Mouse (Mus musculus) intestine, embryonic 16.5 days (tissue): ENCODE measurements around the gene Srp68. TPM values are rescaled to one million over a fixed set of nuclear protein-coding genes. Genes with fewer than 3 reads are reported as not detected.
"Not testable (repeated sequence)": the region's sequence is repeated elsewhere in the genome, so short reads cannot be mapped to it uniquely, and the experiment has no call there.

Experiments
- ATAC-seq: fragments of 200-750 bp; cut with Nextera tagmentation; 2 replicates; pipeline ENCODE4 v1.8.0; 2017; ENCODE audit warnings: moderate TSS enrichment, moderate library complexity
- H3K27ac ChIP-seq: fragments of 300-500 bp; sonication (generic); 2 replicates; pipeline ENCODE4 v1.5.1; 2014; ENCODE audit warnings: mild to moderate bottlenecking, low read length
- H3K27me3 ChIP-seq: fragments of 300-500 bp; sonication (generic); replicated peaks from 2 replicates; pipeline ENCODE4 v1.6.1; 2014; ENCODE audit warnings: low read length, control low read depth, mixed read lengths; ENCODE audit not compliant: control insufficient read depth, insufficient read depth
- H3K36me3 ChIP-seq: fragments of 300-500 bp; sonication (generic); 2 replicates; pipeline ENCODE4 v1.6.1; 2014; ENCODE audit warnings: low read length, control low read depth; ENCODE audit not compliant: control insufficient read depth, insufficient read depth
- H3K4me1 ChIP-seq: fragments of 300-500 bp; sonication (generic); 2 replicates; pipeline ENCODE4 v1.6.1; 2014; ENCODE audit warnings: low read length, control low read depth, mixed read lengths; ENCODE audit not compliant: control insufficient read depth, insufficient read depth
- H3K4me2 ChIP-seq: fragments of 300-500 bp; sonication (generic); 2 replicates; pipeline ENCODE4 v1.6.1; 2014; ENCODE audit warnings: low read depth, low read length, control low read depth
- H3K4me3 ChIP-seq: fragments of 300-500 bp; sonication (generic); 2 replicates; pipeline ENCODE4 v1.5.1; 2014; ENCODE audit warnings: mild to moderate bottlenecking, low read length
- H3K9ac ChIP-seq: fragments of 300-500 bp; sonication (generic); 2 replicates; pipeline ENCODE4 v1.6.1; 2014; ENCODE audit warnings: low read depth, low read length
- H3K9me3 ChIP-seq: fragments of 300-500 bp; sonication (generic); 2 replicates; pipeline ENCODE4 v1.6.1; 2016; ENCODE audit warnings: low read length, control low read depth; ENCODE audit not compliant: control insufficient read depth
- WGBS: fragments of 180-500 bp; shearing (Covaris S2); extraction: QIAGEN DNeasy Blood & Tissue Kit; methylation state at CpG from one replicate; pipeline ENCODE4 v1.1.7; 2014; 5-methylcytosine and 5-hydroxymethylcytosine counted together
- polyA plus RNA-seq: library from polyadenylated mRNA; unstranded; fragments of >200 nt; fragmentation: Nextera tagmentation; extraction: Ambion mirVana; gene quantifications from 2 replicates; pipeline ENCODE4 v1.2.1, GENCODE M21; 2015

The Srp68 gene
- polyA plus RNA-seq, 1 experiment from 2014 or later = 90.9 TPM

GRCm38 (mm10) chr11:116287351-116287750, 13.3 kb upstream of the Srp68 start:
- peaks cover 19% of the 10 kb centered on the region for H3K4me1 ChIP-seq
- H3K9me3 ChIP-seq = no peaks in the 10 kb centered on the region
- H3K27ac ChIP-seq = no peak overlapping the region
- 0 out of 2 replicates have a peak overlapping the region, but pooled peaks have one; percentile 15 for H3K9ac ChIP-seq
- H3K4me3 ChIP-seq = no peak overlapping the region
- peaks cover 5% of the 10 kb centered on the region; the same call in 1 of the 2 replicates for H3K36me3 ChIP-seq
- H3K27me3 ChIP-seq = peaks cover 27% of the 10 kb centered on the region
- H3K4me2 ChIP-seq = no peak overlapping the region
- ATAC-seq = no peak
- WGBS = 75% methylated on average over 5 of the region's 5 CpGs

DNA sequence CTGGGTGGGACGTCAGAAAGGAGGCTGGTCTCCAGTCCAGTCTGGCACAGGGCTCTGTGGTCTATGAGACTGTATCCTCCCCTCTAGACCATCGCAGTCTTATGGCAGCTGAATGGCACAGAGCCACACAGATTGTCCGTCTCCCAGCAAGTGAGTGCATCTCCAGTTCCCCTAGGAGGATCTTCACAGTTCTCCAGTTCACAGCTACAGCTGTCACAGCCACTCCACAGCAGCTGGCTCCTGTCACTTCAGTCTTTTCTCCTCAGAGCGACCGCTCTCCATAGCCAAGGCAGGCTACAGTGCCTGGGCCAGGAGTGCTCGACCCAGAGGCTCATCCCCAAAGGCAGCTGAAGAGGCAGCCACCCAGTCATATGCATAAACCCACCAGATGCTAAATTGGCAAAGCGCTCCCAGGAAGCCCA, 11.8 kb upstream of the Srp68 start:
- Histone ChIP-seq H3K4me2 (no peak overlapping the region), H3K4me3 (no peak overlapping the region), H3K4me1 (peaks cover 33% of the 10 kb centered on the region), H3K36me3 (no peaks in the 10 kb centered on the region), H3K27ac (peak overlapping the region; percentile 42; the same call in 1 of the 2 replicates), H3K9ac (no peak overlapping the region), H3K9me3 (no peaks in the 10 kb centered on the region), H3K27me3 (peaks cover 42% of the 10 kb centered on the region)
- WGBS = 60% methylated on average over 7 of the region's 7 CpGs
- ATAC-seq = peak; percentile 60

DNA sequence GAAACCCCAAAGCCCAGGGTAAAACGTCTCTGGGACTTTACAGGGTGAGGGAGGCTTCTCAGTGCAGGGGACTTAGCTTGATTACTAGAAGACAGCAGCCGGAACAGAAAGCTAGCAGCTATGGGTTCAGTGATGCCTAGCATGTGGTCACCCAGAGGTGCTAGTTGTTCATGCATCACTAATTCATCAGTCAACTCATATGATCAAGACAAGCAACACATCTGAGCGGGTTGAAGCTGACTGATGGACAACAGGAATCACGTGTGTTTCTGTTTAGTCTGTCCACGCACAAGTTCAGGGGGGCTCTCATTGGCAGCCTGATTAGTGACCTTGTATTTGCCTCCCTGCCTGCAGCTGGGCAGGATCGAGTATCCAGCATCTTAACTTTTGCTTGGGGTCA, 10.0 kb upstream of the Srp68 start:
- H3K36me3 ChIP-seq = no peaks in the 10 kb centered on the region
- no peak overlapping the region for H3K9ac ChIP-seq
- WGBS = 40% methylated on average over 6 of the region's 6 CpGs
- ATAC-seq = no peak
- no peak overlapping the region for H3K4me2 ChIP-seq
- H3K9me3 ChIP-seq = no peaks in the 10 kb centered on the region
- H3K4me3 ChIP-seq = no peak overlapping the region
- peaks cover 33% of the 10 kb centered on the region for H3K4me1 ChIP-seq
- H3K27ac ChIP-seq = no peak overlapping the region
- peaks cover 50% of the 10 kb centered on the region for H3K27me3 ChIP-seq

DNA sequence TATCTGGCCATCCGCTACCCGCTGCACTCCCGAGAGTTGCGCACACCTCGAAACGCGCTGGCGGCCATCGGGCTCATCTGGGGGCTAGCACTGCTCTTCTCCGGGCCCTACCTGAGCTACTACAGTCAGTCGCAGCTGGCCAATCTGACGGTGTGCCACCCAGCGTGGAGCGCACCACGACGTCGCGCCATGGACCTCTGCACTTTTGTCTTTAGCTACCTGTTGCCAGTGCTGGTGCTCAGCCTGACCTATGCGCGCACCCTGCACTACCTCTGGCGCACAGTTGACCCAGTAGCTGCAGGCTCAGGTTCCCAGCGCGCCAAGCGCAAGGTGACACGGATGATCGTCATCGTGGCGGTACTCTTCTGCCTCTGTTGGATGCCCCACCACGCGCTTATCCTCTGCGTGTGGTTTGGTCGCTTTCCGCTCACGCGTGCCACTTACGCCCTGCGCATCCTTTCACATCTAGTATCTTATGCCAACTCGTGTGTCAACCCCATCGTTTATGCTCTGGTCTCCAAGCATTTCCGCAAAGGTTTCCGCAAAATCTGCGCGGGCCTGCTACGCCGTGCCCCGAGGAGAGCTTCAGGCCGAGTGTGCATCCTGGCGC, 9.0 kb upstream of the Srp68 start:
- ATAC-seq = no peak
- Histone ChIP-seq H3K36me3 (no peaks in the 10 kb centered on the region), H3K4me1 (peaks cover 33% of the 10 kb centered on the region), H3K9me3 (no peaks in the 10 kb centered on the region), H3K4me2 (no peak overlapping the region), H3K27ac (no peak overlapping the region), H3K4me3 (no peak overlapping the region; the same call in 1 of the 2 replicates), H3K9ac (no peak overlapping the region), H3K27me3 (peaks cover 50% of the 10 kb centered on the region)
- 9% methylated on average over 48 of the region's 48 CpGs for WGBS

DNA sequence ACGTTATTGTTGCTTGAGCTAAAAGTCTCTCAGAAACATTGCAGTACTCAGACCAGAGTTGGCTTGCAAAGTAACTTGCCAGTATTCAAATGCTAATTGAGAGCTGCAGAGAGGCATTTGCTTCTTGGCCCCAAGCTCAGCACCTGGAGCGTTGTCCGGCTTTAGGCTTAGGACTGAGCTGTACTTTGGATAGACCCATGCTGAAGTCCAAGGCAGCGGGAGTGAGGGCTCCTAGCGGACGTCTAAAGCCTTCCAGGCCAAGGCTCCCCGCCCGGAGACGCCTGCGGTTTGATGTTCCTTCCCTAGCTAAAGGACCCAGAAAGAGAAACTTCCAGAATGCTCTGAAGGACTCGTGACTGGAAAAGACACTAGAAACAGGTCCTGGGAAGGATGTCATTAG, 8.1 kb upstream of the Srp68 start:
- no peak overlapping the region for H3K4me2 ChIP-seq
- peaks cover 28% of the 10 kb centered on the region for H3K4me1 ChIP-seq
- ATAC-seq = no peak
- no peak overlapping the region for H3K9ac ChIP-seq
- no peaks in the 10 kb centered on the region for H3K36me3 ChIP-seq
- peaks cover 50% of the 10 kb centered on the region for H3K27me3 ChIP-seq
- 1% methylated on average over 11 of the region's 11 CpGs for WGBS
- H3K9me3 ChIP-seq = no peaks in the 10 kb centered on the region
- H3K4me3 ChIP-seq = no peak overlapping the region; the same call in 1 of the 2 replicates
- no peak overlapping the region for H3K27ac ChIP-seq

DNA sequence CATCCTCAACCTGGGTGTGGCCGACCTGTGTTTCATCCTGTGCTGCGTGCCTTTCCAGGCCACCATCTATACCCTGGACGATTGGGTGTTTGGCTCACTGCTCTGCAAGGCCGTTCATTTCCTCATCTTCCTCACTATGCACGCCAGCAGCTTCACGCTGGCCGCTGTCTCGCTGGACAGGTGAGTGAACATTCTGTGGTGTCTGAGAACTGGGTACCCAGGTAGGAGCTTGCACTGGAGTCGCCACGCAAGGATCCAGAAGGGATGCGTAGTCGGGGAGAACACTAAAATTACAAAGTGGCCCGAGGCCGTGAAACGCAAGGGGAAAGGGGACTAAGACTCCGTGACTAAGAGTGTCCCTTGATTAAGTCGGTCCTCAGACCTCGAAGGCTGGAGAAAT, 7.7 kb upstream of the Srp68 start:
- Histone ChIP-seq H3K9me3 (no peaks in the 10 kb centered on the region), H3K27ac (no peak overlapping the region), H3K36me3 (no peaks in the 10 kb centered on the region), H3K27me3 (peaks cover 50% of the 10 kb centered on the region), H3K9ac (peak overlapping the region; percentile 53), H3K4me3 (peak overlapping the region; percentile 43), H3K4me1 (peaks cover 27% of the 10 kb centered on the region), H3K4me2 (peak overlapping the region; percentile 56)
- 3% methylated on average over 18 of the region's 18 CpGs for WGBS
- ATAC-seq = no peak

- 8% methylated on average over 48 of the region's 48 CpGs for WGBS
- ATAC-seq = 0 out of 2 replicates have a peak, but pooled peaks have one; percentile 27
- Histone ChIP-seq H3K27ac (no peak within 1 kb of the TSS), H3K4me1 (peaks cover 27% of the 10 kb centered on the region), H3K27me3 (peaks cover 50% of the 10 kb centered on the region), H3K9ac (peak within 1 kb of the TSS; percentile 53), H3K4me2 (peak within 1 kb of the TSS; percentile 56), H3K4me3 (peak within 1 kb of the TSS; percentile 43), H3K9me3 (no peaks in the 10 kb centered on the region), H3K36me3 (no peaks in the 10 kb centered on the region)
Observed at GRCm38 (mm10) chr11:116280751-116281663, 7.0 kb upstream of the Srp68 start, which contains the start of gene Galr2. TSS of gene Galr2 (plus strand) at chr11:116280939.

DNA sequence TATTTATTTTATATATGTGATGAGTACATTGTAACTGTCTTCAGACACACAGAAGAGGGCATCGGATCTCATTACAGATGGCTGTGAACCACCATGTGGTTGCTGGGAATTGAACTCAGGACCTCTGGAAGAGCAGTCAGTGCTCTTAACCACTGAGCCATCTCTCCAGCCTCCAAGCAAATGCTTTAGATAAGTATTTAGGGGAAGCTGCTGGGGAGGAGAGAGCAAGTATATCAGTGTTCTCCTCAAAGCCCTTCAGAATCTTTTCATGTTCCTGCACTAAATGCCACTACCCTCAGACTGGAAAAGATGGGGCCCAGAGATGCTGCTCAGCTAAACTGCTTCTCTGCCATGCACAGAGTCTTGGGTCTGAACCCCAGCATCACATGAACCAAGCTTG, 3.2 kb upstream of the Srp68 start:
- H3K36me3 ChIP-seq, H3K4me3 ChIP-seq, H3K4me2 ChIP-seq, H3K9ac ChIP-seq, H3K9me3 ChIP-seq, ATAC-seq, H3K27ac ChIP-seq: not testable (repeated sequence)
- WGBS = 93% methylated on average over 1 of the region's 1 CpGs
- peaks cover 21% of the 10 kb centered on the region for H3K4me1 ChIP-seq
- peaks cover 21% of the 10 kb centered on the region for H3K27me3 ChIP-seq

GRCm38 (mm10) chr11:116273469-116274044, 460 bp downstream of the Srp68 start:
- WGBS = 0% methylated on average over 39 of the region's 39 CpGs
- peaks cover 9% of the 10 kb centered on the region for H3K4me1 ChIP-seq
- H3K4me3 ChIP-seq = peak overlapping the region; percentile 96
- peak; percentile 69 for ATAC-seq
- peak overlapping the region; percentile 95 for H3K9ac ChIP-seq
- H3K27me3 ChIP-seq = no peaks in the 10 kb centered on the region
- peak overlapping the region; percentile 84 for H3K4me2 ChIP-seq
- H3K9me3 ChIP-seq = no peaks in the 10 kb centered on the region
- H3K27ac ChIP-seq = peak overlapping the region; percentile 86
- H3K36me3 ChIP-seq = peaks cover 4% of the 10 kb centered on the region
